Mouse (Mus musculus) adrenal gland, adult 2 months (tissue): ENCODE measurements around the gene Ahnak. TPM values are rescaled to one million over a fixed set of nuclear protein-coding genes. Genes with fewer than 3 reads are reported as not detected.
A peak's percentile ranks its signal among the peaks of the same experiment; 100 is the strongest.

ENCODE experiments used
- DNase-seq: peaks from one replicate; pipeline ENCODE4 v3.0.0; 2021
- long read RNA-seq: library from polyadenylated mRNA; stranded (forward); transcript quantifications from one replicate; pipeline ENCODE4 v2.0.0, GENCODE M21; 2021
- polyA plus RNA-seq: library from polyadenylated mRNA; depleted of rRNA; stranded (reverse); fragments of >200 nt; gene quantifications from 2 replicates; pipeline ENCODE4 v1.2.3, GENCODE M21; 2012; rRNA removed
- total RNA-seq, 2 experiments: library from RNA; stranded (reverse); gene quantifications; 2 replicates each; pipeline ENCODE4 v1.2.3; 2021

Gene Ahnak
- total RNA-seq, result 100 to 1,000 TPM in 1 of 2 experiments, 10 to 100 TPM in 1; 91.1 to 152 TPM
- 5.4 and 7.4 TPM in 2 replicates for polyA plus RNA-seq
- long read RNA-seq, transcript Ahnak-201 (6 exons, 830 nt), result major isoform, 15 of 43 reads
- long read RNA-seq, partial matches to known transcripts, result 0 of 43 reads
- long read RNA-seq, other reads (novel, unspliced or antisense), result 28 of 43 reads

DNA sequence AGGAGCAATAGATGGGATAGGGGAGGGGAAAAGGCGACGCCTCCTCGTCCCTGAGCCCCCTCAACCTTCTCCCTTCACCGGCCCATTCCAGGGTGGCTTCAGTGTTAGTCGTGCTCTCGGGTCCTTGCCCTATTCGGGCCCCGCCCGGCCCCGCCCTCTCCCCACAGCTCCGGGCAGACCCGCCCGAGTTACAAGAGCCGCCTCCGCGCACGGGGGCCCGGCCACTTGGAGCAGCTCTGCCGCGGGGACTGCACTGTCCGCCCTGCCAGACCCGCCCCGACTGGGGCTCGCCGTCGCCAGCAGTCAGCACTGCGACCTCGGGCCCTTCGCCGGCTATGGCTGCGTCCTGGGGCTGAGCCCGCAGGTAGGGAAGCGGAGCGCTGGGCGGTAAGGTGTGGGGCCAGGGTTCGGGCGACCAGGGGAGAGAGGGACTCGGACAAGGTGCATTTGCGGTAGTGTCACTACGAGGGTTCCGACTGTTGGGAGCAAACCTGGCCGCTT is at the start of gene Ahnak:
Gene Ahnak, plus strand, starts transcription at position 219 of the 501 bp plus-strand sequence.
- peak; percentile 94 for DNase-seq

DNA sequence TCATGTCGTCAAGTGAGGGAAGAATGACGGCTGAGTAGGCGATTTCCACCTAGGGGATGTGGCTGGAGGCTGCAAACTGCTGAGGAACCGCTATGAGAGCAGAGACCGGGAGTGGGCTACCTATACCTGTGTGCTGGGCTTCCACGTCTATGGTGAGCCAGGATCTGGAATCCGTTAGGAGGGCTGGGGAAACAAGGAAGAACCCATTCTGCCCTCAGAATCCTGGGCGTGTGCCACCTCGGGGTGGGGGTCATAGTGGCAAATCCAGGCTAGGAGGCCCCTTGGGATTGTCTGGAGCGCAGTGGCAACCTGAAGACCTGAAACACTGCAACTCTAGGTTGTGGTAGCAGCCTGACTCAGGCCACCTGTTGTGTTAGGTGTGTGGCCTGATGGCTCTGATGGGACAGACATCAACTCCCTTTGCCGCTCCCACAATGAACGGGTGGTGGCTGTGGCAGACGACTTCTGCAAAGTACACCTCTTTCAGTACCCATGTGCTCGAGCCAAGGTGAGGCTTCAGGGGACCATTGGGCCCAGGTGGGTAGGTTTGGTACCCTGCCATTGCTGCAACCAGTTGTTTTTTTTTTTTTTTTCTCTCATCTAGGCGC is 48.5 kb upstream of the Ahnak start:
- no peak for DNase-seq

DNA sequence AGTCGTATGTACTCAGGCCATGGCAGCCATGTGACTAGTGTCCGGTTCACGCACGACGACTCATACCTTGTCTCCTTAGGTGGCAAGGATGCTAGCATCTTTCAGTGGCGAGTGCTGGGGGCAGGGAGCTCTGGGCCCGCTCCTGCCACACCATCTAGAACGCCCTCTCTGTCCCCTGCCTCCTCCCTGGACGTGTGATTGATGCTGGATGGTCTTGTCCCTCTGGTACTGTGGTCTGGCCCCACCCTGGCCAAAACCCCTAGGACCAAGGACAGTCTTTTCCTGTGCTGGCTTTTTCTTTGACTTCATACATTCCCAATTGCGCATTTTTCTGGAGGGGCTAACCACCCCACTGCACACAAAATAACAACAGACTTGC is 48.0 kb upstream of the Ahnak start:
- no peak for DNase-seq

DNA sequence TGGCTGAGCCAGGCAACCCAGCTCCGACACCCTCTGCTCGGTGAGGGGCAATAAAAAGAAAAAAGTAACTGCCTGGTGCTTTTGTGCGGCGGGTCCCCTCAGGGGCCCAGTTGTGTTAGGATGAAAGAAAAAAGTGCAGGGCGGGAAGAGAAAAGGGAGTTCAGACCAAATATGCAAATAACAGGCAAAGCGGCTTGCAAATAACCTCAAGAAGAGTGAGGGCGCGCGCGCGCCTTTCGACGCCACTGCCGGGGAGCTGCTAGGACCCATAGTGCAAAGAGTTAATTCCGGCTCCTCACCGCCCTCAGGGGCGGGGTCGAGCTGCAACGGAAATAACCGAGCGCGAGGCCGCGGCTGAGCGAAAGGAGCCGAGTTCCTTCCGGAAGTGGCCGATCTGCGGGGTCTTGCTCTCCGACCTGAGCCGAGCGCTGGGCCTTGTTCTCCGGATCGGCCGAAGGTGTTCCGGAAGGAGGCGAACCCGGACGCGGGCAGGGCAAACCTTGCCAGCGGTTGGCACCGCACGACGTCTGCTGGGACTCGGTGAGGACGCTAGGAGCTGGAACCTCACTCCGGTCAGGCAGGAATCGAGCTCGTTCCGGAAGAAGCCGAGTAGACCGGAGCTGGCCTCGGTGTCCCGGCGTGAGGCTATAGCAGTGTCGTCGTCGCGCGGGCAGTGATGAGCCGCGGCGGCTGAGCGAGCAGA is 47.4 kb upstream of the Ahnak start, which contains the start of gene Mta2:
Gene Mta2, plus strand, starts transcription at position 361 of the 703 bp plus-strand sequence.
- peak; percentile 98 for DNase-seq

DNA sequence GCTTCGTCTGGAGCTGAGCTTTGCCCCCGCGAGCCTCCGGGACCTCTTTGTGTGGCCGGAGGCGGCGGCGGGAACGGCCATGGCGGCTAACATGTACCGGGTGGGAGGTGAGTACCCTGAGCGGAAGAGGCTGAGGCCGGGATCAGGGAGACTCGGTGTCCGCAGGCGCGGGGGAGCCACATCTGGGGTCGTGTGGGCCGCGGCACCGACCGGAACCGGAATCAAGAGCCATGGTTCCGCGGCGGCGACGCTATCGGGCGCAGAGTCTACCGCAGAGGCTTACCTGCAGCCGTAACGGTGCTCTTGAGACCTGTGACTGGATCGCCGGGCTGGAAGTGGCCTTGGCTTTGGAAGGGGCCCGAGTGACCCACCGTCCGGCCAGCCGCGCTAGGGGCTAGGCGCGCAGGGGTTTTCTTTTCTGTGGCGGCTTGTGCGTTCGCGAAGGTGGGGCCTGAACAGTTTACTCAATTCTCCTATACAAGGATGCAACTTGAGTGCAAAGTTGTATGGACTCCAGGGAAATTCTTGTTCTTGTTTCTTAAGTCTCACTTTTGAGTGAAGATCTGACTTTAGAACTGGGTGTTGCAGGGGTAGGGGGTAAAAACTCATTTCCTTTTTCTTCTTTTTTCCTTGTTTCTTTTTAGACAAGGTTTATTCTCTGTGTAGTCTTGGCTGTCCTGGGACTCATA is 46.7 kb upstream of the Ahnak start:
- no peak for DNase-seq

DNA sequence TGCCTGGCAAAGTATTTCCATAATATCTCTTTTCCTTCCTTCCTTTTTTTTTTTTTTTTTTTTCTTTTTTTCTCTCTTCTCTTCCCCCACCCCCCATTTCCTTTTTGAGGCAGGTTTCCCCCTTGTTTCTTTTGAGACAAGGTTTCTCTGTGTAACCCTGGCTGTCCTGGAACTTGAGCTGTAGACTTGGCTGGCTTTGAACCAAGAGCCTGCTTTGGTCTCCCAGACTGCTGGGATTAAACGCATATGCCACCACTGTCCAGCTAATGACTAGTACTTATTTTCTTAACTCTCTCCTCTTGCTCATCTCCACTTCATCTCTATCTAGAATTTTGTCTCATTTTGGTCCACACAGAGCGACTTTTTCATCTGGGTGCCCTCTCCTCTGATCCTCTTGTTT is 46.0 kb upstream of the Ahnak start:
- DNase-seq, result no peak

DNA sequence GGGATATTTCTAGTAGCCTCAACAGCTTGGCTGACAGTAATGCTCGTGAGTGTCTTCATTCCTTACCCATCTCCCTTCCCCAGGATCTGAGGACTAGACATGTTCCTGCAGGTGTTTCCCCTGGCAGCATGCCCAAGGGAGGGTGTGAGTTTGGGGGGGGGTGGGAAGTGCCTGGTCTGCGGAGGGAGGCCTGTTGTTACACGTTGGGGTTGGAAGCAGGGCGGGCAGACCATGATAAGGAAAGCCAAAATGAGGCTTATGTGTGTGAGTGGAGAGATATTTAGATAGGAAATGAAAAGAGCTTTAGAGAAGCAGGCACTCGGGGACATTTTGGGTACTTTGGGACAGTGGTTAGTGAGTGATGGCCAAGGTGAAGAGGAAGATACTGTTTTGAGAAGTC is 45.0 kb upstream of the Ahnak start:
- no peak for DNase-seq

DNA sequence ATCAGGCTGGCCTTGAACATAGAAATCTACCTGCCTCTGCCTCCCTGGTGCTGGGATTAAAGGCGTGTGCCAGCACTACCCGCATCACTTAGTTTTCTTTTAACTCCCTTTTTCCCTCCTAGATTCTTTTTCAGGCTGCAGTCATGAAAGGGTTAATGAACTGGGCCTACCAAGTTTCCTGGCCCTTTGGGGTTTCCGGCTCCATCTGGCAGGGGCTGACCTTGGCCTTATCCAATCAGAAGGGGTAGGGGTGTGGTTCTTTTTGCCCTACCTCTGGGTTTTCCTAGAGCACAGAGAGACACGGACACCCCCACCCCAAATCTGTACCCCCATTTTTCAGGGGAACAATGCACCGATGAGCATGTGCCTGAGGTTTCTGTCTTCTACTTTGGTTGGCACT is 44.3 kb upstream of the Ahnak start:
- peak; percentile 85 for DNase-seq

DNA sequence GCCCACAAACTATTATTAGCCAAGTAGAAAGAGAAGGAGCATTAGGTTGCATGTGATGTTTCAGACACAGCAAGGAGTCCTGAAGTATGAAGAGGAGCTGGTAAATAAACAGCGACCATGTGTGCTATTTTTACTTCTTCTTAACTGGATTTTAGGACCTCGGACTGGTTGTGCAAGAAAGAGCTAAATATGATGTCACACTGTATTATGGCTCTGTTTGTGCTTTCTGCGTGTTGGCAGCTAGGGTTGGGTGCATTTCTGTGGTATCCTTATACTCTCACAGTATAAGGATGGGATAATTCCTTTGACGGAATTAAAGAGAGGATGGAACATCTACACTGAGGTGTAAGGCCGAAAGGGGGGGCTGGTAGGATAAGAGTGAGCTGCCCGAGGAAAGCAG is 43.8 kb upstream of the Ahnak start:
- DNase-seq, result no peak

DNA sequence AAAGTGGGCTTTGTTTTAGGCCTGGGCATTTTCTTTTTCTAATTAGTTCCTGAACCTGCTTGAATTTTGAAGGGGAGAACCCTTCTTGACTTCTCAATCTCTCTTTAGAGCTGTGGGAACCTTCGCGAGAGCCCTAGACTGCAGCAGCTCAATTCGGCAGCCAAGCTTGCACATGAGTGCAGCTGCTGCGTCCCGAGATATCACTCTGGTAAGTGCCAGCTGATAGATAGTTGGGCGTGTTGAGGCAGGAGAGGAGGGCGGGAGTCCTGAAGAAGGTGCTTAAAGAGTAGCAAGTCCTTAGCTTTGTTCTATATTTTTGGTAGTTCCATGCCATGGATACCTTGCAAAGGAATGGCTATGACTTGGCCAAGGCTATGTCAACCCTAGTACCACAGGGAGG is 42.2 kb upstream of the Ahnak start:
- no peak for DNase-seq

DNA sequence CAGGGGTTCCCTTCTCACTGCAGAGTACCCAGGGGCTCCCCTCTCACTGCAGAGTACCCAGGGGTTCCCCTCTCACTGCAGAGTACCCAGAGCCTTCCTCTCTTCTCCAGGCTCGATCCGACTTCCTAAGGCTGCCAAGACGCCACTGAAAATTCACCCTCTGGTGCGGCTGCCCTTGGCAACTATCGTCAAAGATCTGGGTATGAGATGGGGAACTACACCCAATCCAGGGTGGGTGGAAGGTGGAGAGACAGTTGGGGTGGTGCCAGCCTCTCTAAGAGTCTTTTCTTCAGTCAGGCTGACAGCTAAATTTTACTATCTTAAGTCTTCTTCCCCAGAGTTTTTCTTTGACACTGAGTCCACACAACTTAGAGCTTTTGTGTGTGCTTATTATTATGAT is 38.9 kb upstream of the Ahnak start:
- DNase-seq, result no peak

DNA sequence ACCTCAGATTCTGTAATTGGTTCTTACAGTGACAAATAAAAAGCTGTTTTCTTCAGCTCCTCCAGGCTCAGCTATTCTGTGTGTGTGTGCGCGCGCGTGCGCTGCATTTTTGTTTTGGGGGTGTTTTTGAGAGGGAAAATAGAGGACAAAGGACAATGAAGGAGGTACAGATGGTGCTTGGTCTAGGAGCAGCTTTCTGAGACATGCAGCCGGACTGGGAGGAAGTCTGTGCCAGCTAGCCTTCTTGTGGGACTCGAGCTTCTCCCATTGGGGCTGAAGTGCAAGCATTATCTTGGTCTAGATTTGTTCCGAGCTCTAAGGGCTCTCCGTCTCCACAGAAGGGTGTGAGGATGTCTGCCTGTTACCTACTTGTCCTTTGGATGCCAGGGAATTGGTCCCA is 36.8 kb upstream of the Ahnak start:
- no peak for DNase-seq

DNA sequence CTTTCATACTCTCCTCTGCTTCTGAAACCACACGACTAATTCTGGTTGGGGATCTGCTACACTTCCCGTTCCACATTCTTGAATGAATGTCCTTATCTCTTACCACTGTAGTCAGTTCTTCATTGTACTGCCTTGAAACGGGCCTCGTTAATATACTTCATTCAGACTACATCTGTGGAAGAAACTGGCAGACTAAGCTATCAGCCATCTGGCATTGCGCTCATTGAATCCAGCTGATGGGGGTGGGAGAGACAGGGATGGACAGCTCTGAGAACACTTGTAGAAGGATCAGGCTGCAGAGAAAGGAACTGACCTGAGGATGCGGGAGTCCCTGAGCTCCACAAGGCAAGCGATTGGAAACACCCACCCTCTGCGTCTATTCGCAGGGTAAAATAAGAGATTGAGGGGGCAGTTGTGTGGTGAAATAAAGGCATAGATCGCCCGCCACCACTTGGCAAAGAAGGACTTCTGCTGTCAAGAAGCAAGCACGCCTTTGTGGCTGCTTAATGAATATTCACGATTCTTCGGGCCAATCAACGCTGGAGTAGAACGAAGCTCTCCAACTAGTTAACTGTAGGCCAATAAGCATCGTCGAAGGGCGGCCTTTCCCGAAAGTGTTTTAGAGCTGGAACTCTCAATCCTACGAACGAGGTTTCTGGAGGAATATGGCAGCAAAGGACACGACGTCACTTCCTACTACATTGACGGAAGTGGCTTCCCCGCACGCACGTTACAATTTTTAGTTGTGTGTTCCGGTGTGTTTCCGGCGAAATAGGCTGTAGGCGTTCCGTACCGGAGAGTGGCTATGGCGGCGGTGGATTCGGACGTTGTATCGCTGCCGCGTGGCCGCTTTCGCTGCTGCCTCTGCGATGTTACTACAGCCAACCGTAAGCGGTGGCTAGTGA is 35.7 kb upstream of the Ahnak start, which contains the start of gene Tut1:
Gene Tut1, plus strand, starts transcription at position 713 of the 905 bp plus-strand sequence.
- peak; percentile 93 for DNase-seq

DNA sequence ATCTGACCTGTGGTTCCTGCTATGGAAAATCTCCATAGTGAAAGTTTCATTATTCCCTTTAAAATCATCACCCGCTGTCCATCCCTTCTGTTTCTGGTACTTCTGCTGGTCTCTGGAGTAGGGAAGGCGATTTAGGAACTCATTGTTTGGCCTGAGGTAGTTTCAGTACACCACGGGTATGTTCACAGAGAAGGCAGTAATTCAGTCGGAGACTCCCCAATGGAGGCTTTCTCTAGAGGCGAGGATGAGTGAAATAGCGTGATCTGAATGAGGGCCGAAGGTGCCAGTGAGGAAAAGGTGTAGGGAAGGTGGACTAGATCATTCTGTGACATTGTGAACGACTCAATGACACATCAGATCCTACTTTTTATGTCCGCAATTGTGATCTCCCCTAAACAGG is 34.9 kb upstream of the Ahnak start:
- no peak for DNase-seq

DNA sequence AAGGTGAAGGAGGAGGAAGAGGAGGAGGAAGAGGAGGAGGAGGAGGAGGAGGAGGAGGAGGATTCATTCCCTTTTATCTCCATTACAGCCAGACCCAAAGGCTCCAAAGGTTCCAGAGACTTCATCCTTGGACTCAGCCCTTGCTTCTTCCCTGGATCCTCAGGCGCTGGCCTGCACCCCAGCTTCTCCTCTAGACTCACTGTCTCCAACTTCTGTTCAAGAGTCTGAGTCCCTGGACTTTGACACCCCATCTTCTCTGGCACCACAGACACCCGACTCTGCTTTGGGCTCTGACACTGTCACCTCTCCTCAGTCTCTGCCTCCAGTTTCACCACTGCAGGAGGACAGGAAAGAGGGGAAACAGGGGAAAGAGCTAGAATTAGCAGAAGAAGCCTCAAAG is 26.8 kb upstream of the Ahnak start:
- DNase-seq, result no peak

DNA sequence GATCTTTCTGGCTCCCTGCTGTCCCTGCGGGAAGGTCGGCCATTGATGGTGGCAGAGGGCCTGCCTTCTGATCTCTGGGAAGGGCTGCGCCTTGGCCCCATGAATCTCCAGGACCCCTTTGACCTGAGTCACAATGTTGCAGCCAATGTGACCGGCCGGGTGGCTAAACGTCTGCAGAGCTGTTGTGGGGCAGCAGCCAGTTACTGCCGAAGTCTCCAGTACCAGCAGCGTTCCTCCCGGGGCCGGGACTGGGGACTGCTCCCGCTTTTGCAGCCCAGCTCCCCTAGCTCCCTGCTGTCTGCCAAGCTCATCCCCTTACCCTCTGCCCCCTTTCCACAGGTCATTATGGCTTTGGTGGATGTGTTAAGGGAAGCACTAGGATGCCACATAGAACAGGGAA is 24.0 kb upstream of the Ahnak start:
- no peak for DNase-seq

DNA sequence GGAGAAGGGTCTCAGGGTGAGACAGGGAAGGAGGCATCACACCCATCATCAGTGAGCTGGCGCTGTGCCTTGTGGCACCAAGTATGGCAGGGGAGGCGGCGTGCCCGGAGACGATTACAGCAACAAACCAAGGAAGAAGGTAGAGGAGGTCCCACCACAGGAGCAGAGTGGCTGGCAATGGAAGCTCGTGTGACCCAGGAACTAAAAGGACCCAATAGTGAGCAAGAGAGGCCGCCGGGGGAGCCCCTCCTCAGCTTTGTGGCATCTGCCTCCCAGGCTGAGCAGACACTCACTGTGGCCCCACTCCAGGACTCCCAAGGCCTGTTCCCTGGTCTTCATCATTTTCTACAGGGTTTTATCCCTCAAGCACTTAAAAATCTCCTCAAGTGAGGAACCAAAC is 23.3 kb upstream of the Ahnak start:
- peak; percentile 31 for DNase-seq

DNA sequence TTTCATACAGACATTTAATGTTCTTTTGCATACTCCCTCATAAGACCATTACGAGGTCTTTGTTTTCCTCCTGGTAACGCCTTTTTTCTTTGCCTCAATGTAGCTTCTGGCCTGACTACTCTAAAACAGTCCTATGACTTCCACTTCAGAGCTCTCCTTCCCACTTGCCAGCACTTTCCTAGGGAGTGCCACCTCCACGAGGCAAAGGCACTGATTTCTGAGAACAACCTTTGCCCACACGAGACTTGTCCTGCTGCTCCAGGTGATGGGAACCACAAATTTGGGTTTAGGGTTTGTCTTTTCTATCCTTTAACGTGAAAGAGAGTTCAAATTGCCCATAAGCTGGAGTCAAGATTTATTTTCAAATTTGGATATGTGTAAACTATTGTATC is 22.9 kb upstream of the Ahnak start:
- DNase-seq, result no peak

DNA sequence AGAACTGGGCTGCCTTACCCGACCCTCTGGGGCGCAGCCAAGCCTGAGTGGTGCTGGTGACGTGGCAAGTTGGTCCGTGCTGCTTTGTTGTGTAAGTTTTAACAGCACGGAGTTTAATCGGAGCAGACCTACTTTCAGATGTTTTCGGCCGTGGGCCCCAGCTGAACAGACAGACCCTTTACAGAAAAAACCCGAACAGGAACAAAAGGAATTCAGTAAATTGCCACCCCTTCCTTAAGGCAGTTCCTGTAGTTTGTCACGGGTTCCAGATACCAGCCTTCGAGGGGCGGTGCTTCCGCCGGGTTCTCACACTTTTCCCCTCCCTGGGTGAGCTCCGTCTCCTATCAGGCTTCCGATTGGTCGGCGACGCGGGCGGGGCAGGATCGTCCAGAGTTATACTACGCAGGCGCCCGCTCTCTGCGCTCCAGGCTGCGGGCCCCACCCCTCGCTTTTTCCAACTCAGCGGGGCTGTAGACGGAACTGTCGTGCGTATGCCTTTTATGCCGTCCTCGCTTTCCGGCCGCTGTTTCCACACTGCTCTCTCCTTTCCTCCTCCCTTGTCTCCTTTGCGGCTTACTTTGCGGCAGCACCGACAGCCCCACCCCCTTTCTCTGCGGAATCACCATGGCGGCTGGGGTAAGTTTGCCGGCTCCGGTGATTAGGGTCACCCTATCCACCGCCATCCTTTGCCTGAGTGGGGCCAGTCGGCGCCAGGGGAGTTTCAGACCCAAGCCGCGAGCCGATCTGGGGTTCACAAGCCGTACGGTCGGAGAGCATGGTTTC is 22.3 kb upstream of the Ahnak start, which contains the start of gene Eef1g:
Gene Eef1g, plus strand, starts transcription at position 452 of the 783 bp plus-strand sequence.
- DNase-seq, result peak; percentile 100

DNA sequence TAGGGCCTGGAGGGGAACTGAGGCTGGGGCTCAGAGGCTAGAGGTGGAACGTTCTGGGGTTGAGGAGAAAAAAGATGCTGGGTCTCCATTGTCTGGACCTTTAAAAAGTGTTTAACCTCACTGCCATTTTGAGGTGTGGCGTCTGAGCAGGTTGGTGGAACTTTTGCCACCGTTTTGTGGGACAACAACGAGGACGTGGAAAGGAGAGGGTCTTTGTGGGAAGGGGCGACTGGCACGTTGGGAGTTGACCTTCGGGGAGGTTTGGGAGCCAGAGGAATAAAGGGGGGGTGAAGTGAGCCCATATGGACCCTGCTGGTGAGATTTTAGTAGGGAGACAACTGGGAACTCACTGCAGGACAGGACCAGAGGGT is 21.7 kb upstream of the Ahnak start:
- DNase-seq, result no peak

DNA sequence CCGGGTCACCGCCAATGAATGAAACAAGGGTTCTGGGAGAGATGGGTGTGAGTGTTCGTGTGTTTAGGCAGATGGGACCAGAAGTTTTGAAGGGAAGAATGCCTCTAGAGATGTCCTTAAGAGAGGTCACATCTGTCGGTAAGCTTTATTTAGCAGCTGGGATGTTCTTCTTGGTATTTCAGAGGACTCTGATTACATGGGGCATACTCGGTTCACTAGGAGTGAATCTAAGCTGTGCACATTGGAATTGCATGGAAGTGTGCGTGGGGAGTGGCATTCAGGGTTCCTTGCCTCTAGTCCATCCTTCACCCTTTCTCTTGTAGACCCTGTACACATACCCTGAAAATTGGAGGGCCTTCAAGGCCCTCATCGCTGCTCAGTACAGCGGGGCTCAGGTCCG is 21.2 kb upstream of the Ahnak start:
- no peak for DNase-seq
